Mouse (Mus musculus) stomach, embryonic 16.5 days (tissue): ENCODE measurements around the gene Smim24. TPM values are rescaled to one million over a fixed set of nuclear protein-coding genes. Genes with fewer than 3 reads are reported as not detected.

Experiments used
- ATAC-seq: fragments of 200-750 bp; cut with Nextera tagmentation; 2 replicates; pipeline ENCODE4 v1.8.0; 2017; ENCODE audit warnings: moderate number of reproducible peaks, moderate TSS enrichment; ENCODE audit not compliant: insufficient read depth, low FRiP score
- H3K27ac ChIP-seq: fragments of 300-500 bp; sonication (generic); 2 replicates; pipeline ENCODE4 v1.5.1; 2014; ENCODE audit warnings: low read length
- H3K27me3 ChIP-seq: fragments of 300-500 bp; sonication (generic); 2 replicates; pipeline ENCODE4 v1.6.1; 2014; ENCODE audit warnings: low read length, control low read depth, mixed read lengths; ENCODE audit not compliant: control insufficient read depth, insufficient read depth
- H3K36me3 ChIP-seq: fragments of 300-500 bp; sonication (generic); 2 replicates; pipeline ENCODE4 v1.6.1; 2014; ENCODE audit warnings: low read length; ENCODE audit not compliant: control insufficient read depth, insufficient read depth
- H3K4me1 ChIP-seq: fragments of 300-500 bp; sonication (generic); 2 replicates; pipeline ENCODE4 v1.6.1; 2014; ENCODE audit warnings: low read length, control low read depth, mixed read lengths; ENCODE audit not compliant: control insufficient read depth, insufficient read depth
- H3K4me2 ChIP-seq: fragments of 300-500 bp; sonication (generic); 2 replicates; pipeline ENCODE4 v1.6.1; 2014; ENCODE audit warnings: low read depth, low read length, mixed read lengths
- H3K4me3 ChIP-seq: fragments of 300-500 bp; sonication (generic); replicated peaks from 2 replicates; pipeline ENCODE4 v1.5.1; 2014; ENCODE audit warnings: mild to moderate bottlenecking, low read length
- H3K9ac ChIP-seq: fragments of 300-500 bp; sonication (generic); 2 replicates; pipeline ENCODE4 v1.6.1; 2014; ENCODE audit warnings: low read length
- H3K9me3 ChIP-seq: fragments of 300-500 bp; sonication (generic); replicated peaks from 2 replicates; pipeline ENCODE4 v1.6.1; 2016; ENCODE audit warnings: low read length, control low read depth; ENCODE audit not compliant: control insufficient read depth
- WGBS: fragments of 180-500 bp; shearing (Covaris S2); extraction: QIAGEN DNeasy Blood & Tissue Kit; methylation state at CpG from one replicate; pipeline ENCODE4 v1.1.7; 2014; 5-methylcytosine and 5-hydroxymethylcytosine counted together
- polyA plus RNA-seq: library from polyadenylated mRNA; unstranded; fragments of >200 nt; fragmentation: Nextera tagmentation; extraction: Ambion mirVana; gene quantifications from 2 replicates; pipeline ENCODE4 v1.2.1, GENCODE M21; 2015

Gene Smim24
- polyA plus RNA-seq, 1 experiment from 2014 or later = 61.8 TPM

DNA sequence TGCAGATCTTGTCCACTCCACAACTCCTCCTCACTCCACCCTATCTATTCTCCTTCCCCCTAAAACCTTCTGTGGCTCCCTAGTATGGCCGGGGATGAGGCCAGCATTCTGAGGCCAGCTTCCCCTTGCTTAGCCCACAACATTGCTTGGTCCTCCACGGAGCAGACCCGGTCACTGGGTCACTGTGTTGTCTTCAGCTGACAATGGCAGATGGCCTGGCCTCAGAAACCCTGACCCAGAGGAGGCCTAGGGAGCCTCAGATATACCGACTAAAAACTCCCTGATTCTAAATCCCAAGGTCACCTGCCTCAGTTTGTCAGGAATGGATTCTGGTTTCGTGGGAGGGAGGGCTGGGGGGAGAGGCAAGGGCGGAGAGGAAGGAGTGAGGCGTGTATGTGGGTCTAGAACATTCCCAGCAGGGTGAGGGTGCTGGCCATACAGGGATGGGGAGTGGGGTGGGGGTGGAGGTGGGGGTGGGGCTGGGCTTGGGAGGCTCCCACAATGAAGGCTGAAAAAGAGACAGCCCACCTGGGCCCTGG lies 9.4 kb downstream of the Smim24 start:
- no peaks in the 10 kb centered on the region for H3K27me3 ChIP-seq
- no peaks in the 10 kb centered on the region for H3K9me3 ChIP-seq
- peaks cover 36% of the 10 kb centered on the region for H3K4me1 ChIP-seq
- H3K36me3 ChIP-seq = peaks cover 12% of the 10 kb centered on the region; the same call in 1 of the 2 replicates
- 34% methylated on average over 7 of the region's 7 CpGs for WGBS
- H3K4me2 ChIP-seq = peak overlapping the region; percentile 46
- H3K27ac ChIP-seq = peak overlapping the region; percentile 90
- ATAC-seq = no peak
- H3K9ac ChIP-seq = peak overlapping the region; percentile 57
- peak overlapping the region; percentile 24 for H3K4me3 ChIP-seq

DNA sequence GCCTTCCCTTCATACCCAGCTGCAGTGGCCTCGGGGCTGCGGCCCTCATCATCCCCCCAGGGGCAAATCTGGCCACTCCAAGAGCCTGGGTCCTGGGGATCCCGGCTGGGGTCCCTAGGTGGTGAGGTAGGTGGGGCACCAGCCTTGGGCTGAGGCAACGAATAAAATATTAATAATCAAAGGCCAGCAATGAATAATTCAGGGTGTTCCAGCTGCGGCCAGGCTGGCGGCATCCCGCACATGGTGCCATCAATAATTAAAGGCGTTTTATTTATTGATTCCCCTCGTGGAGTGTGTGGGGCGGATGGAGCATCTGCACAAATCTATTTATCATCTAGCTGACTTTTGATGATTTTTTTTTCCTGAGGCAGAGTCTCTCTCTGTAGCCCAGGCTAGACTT lies 10.7 kb downstream of the Smim24 start:
- Histone ChIP-seq H3K27ac (peak overlapping the region; percentile 90), H3K36me3 (peaks cover 16% of the 10 kb centered on the region; the same call in 1 of the 2 replicates), H3K27me3 (no peaks in the 10 kb centered on the region), H3K4me1 (peaks cover 48% of the 10 kb centered on the region), H3K4me2 (no peak overlapping the region), H3K9me3 (no peaks in the 10 kb centered on the region), H3K4me3 (no peak overlapping the region), H3K9ac (peak overlapping the region; percentile 57)
- ATAC-seq = no peak
- WGBS = 55% methylated on average over 10 of the region's 10 CpGs

DNA sequence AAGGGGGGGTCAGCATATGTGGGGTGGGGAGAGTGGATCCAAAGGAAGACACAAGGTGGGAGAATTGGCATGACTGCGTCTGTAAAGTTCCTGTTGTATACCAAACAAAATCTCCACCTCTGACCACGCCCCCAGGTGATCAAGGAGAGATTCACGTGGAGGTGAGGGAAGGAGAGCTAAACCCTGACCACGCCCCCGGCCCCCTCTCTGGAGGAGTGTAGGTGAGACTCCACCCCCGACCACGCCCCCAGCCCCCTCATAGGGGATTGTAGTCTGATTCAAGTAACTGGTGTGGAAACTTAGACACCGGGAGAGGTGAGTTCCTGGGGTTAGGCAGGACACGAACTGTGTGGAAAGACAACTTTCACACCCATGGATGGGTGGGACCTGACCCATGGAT lies 11.2 kb downstream of the Smim24 start:
- no peak for ATAC-seq
- Histone ChIP-seq H3K27me3 (no peaks in the 10 kb centered on the region), H3K9me3 (no peaks in the 10 kb centered on the region), H3K27ac (no peak overlapping the region), H3K4me2 (no peak overlapping the region), H3K9ac (no peak overlapping the region), H3K36me3 (peaks cover 16% of the 10 kb centered on the region; the same call in 1 of the 2 replicates), H3K4me1 (peaks cover 54% of the 10 kb centered on the region), H3K4me3 (no peak overlapping the region)
- 33% methylated on average over 9 of the region's 9 CpGs for WGBS

DNA sequence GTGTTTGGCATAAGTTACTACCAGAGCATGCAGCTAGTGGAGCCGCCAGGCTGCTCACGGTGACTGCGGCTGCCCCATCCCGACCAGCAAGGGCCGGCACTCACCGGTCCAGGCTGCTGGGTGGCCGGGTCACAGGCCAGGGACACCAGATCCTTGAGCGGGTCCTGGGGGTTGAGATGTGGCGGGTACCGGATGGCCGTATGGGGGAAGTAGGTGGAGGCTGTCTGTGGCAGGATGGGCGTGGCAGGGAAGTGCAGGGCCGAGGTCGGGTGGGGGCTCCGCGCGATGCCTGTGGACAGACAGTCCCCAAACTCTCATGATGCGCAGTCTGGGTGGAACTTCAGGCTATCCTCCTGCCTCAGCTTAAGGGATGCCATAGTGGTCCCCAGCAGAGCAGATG lies 11.9 kb downstream of the Smim24 start:
- Histone ChIP-seq H3K4me1 (peaks cover 58% of the 10 kb centered on the region), H3K4me2 (no peak overlapping the region), H3K4me3 (no peak overlapping the region), H3K9ac (no peak overlapping the region), H3K27ac (no peak overlapping the region), H3K36me3 (peaks cover 12% of the 10 kb centered on the region; the same call in 1 of the 2 replicates), H3K27me3 (no peaks in the 10 kb centered on the region), H3K9me3 (no peaks in the 10 kb centered on the region)
- 63% methylated on average over 18 of the region's 18 CpGs for WGBS
- no peak for ATAC-seq

DNA sequence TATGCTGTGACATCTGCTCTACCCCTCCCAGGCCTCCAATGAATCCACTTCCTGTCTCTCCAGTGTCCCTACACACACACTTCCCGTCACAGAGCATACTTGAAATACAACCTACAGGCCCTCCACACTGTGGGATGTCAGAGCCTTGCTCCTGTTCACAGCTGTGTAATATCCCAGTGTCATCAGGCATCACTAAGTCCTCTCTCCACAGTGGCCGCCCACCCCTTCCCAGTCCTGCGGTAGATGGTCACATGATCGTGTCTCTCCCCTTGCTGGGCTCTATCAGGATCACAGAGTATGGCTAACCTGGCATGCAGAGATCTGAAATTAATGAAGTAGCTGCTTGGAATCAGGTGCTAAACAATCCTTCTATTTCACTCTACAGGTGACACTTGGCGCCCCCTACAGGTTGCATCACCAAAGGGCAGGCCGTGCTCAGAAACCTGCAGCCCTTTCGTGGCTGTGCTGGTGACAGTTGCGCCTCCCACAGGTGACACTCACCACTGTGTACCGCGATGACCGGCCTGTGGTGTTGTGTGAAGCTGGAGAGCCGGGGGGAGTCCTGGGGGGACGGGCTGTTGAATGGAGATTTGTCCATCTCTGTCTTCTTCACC lies 12.8 kb downstream of the Smim24 start:
- Histone ChIP-seq H3K27ac (peak overlapping the region; percentile 5; the same call in 1 of the 2 replicates), H3K9me3 (no peaks in the 10 kb centered on the region), H3K4me1 (peaks cover 65% of the 10 kb centered on the region), H3K4me2 (no peak overlapping the region), H3K27me3 (no peaks in the 10 kb centered on the region), H3K4me3 (no peak overlapping the region), H3K9ac (no peak overlapping the region), H3K36me3 (peaks cover 9% of the 10 kb centered on the region; the same call in 1 of the 2 replicates)
- WGBS = 46% methylated on average over 13 of the region's 13 CpGs
- no peak for ATAC-seq

DNA sequence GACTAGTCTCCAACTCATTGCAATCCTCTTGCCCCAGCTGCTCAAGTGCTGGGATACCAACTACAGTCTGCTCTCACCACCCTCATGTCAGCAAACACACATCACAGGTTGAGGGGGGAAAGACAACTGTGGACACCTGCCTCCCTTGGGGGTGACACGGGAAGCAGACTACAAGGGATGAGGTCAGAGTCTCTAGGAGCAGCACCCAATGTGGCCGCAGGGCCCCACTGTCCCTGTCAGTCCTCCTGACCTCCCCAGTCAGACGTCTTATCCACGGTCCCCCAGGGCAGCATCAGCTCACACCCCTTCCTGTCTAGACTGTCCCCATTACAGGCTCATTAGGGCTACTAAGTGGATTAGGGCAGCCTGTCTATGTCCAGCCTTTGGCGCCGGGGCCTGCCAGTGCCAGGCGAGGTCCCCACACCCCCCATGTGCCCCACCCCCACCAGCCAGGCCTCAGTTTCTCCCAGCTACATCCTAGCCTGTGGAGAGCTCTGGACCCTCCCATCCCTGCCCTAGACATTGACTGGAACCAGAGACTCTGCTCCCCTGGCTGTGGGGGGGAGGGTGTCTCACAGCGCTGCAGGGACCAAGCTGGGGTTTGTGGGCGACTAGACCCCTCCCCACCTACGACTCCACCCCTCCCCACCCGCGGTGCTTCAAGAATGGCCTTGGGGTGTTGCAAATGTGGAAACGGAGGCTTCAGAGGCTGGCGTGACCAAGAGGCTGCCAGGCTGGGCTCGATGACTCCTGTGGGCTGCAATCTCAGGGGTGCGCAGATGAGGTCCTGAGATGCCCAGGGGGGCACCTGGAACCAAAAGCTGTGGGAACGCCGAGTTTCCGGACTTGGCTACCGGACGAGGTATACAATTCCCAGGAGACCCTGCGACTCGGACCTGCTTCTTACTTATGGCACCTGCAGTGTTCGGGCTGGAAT lies 13.9 kb downstream of the Smim24 start:
- Histone ChIP-seq H3K4me2 (peak overlapping the region; percentile 38), H3K9ac (peak overlapping the region; percentile 42; the same call in 1 of the 2 replicates), H3K4me1 (peaks cover 69% of the 10 kb centered on the region), H3K9me3 (no peaks in the 10 kb centered on the region), H3K36me3 (peaks cover 9% of the 10 kb centered on the region; the same call in 1 of the 2 replicates), H3K27me3 (no peaks in the 10 kb centered on the region), H3K4me3 (peak overlapping the region; percentile 28), H3K27ac (no peak overlapping the region)
- 47% methylated on average over 24 of the region's 24 CpGs for WGBS
- ATAC-seq = no peak

DNA sequence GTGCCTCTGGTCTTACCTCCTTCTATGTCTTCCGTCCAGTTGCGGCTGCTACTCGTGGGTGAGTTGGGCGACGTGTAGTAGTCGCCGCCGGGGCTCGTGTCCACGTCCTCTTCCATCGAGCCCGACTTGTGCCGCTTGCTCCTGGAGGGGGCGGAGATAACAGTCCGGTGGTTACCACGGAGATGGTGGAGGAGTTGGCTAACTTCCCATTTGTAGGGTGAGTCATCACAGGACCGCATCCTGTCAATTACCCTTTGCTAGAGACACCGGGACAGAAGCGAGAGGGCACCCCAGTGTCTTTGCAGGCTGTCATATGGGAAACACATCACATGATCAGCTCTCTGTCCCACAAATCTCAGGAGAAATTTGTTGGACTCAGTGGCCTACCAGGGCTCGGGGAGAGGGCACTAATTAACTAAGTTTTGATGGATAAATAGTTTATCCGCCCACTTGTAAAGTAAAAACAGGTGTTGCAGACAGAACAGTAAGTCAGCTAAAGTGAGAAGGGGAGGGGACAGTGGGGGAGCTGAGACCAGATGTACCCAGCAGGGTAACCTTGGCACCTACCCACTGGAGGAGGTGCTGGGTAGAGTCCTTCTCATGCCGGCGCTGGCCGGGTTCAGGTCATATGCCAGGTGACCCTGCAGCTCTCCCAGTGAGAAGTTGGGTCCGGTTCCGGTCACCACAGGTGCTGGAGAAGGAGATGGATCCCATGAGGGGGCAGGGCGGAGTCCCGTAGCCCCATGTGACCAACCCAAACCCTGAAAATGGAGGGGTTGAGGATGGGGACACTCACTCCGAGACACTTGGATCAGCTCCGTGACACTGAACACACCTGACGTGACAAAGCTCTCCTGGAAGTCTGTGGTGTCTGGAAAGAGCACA lies 14.9 kb downstream of the Smim24 start:
- Histone ChIP-seq H3K27ac (peak overlapping the region; percentile 70), H3K4me3 (peak overlapping the region; percentile 28), H3K4me2 (peak overlapping the region; percentile 38), H3K9ac (peak overlapping the region; percentile 42; the same call in 1 of the 2 replicates), H3K4me1 (peaks cover 69% of the 10 kb centered on the region), H3K36me3 (peaks cover 9% of the 10 kb centered on the region), H3K9me3 (no peaks in the 10 kb centered on the region), H3K27me3 (no peaks in the 10 kb centered on the region)
- WGBS = 29% methylated on average over 31 of the region's 31 CpGs
- ATAC-seq = no peak

DNA sequence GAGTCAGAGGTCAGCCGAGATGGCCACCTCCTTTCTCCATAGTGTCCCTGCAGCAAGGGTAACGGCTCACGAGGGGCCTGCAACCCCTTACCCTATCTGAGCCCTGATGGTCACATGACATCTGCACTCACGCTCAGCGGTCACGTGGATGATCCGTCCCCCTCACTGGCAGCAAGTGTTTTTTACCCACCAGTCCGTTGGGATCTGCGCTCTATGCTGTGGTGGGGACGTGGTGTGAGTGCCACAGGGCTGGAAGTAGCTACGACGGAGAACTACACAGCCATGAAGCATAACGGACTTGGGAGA lies 15.5 kb downstream of the Smim24 start:
- no peak overlapping the region for H3K4me3 ChIP-seq
- H3K4me1 ChIP-seq = peaks cover 69% of the 10 kb centered on the region
- no peaks in the 10 kb centered on the region for H3K27me3 ChIP-seq
- 56% methylated on average over 13 of the region's 13 CpGs for WGBS
- no peak overlapping the region for H3K9ac ChIP-seq
- no peak overlapping the region for H3K4me2 ChIP-seq
- peak overlapping the region; percentile 70; the same call in 1 of the 2 replicates for H3K27ac ChIP-seq
- H3K36me3 ChIP-seq = peaks cover 9% of the 10 kb centered on the region
- ATAC-seq = no peak
- H3K9me3 ChIP-seq = no peaks in the 10 kb centered on the region
